Mouse (Mus musculus) erythroblast, adult 5-6 weeks (primary cell): ENCODE data around the gene Mfsd4b4. TPM values are rescaled to one million over a fixed set of nuclear protein-coding genes. Genes with fewer than 3 reads are reported as not detected.
A peak's percentile ranks its signal among the peaks of the same experiment; 100 is the strongest.
"Not testable (repeated sequence)": the region's sequence is repeated elsewhere in the genome, so short reads cannot be mapped to it uniquely, and the experiment has no call there.

ENCODE experiments used
- ATAC-seq: replicated peaks from 2 replicates; pipeline ENCODE4 v1.8.0; 2016; ENCODE audit warnings: moderate number of reproducible peaks, mild to moderate bottlenecking, moderate TSS enrichment, inconsistent platforms; ENCODE audit not compliant: poor library complexity, low FRiP score, severe bottlenecking
- total RNA-seq, 2 experiments: library from RNA; stranded (forward) in 1 of 2; stranded (reverse) in 1 of 2; fragments of 150-400 nt in 1 of 2; fragments of 200-764, 138-1000 nt in 1 of 2; gene quantifications; 2 replicates each; pipeline versions ENCODE4 v1.2.3 to v1.2.4; 2015 to 2017; ENCODE audit warnings: low replicate concordance in 2 of 2

Gene Mfsd4b4
- total RNA-seq (2015; ENCODE audit: low replicate concordance) (not detected in 2 replicates), total RNA-seq (2017; ENCODE audit: low replicate concordance) (0.28 and 1.3 TPM in 2 replicates)

GRCm38 (mm10) chr10:39898874-39899371, at the start of gene Mfsd4b4:
TSS of gene Mfsd4b4 (minus strand) at chr10:39899238.
- peak; percentile 74 for ATAC-seq

- not testable (repeated sequence) for ATAC-seq
These were observed 48.2 kb upstream of the Mfsd4b4 start for GRCm38 (mm10) chr10:39947195-39947594.

- ATAC-seq = no peak
These were observed 37.5 kb upstream of the Mfsd4b4 start for GRCm38 (mm10) chr10:39936553-39936952.

- ATAC-seq = no peak
These were observed 27.6 kb upstream of the Mfsd4b4 start, which contains the start of gene Mfsd4b2 for GRCm38 (mm10) chr10:39926616-39927139. TSS of gene Mfsd4b2 (minus strand) at chr10:39926923.

- ATAC-seq = not testable (repeated sequence)
These were observed 25.5 kb upstream of the Mfsd4b4 start for GRCm38 (mm10) chr10:39924556-39924955.

GRCm38 (mm10) chr10:39912616-39913015, 13.6 kb upstream of the Mfsd4b4 start:
- no peak for ATAC-seq

- ATAC-seq = no peak
These were observed 9.9 kb upstream of the Mfsd4b4 start for GRCm38 (mm10) chr10:39908768-39909441.

GRCm38 (mm10) chr10:39906799-39907658, 8.0 kb upstream of the Mfsd4b4 start:
- ATAC-seq = no peak

- no peak for ATAC-seq
These were observed 5.2 kb upstream of the Mfsd4b4 start for GRCm38 (mm10) chr10:39904191-39904590.

- ATAC-seq = no peak
These were observed 2.5 kb downstream of the Mfsd4b4 start for GRCm38 (mm10) chr10:39896503-39896902.

- ATAC-seq = no peak
These were observed 5.0 kb downstream of the Mfsd4b4 start for GRCm38 (mm10) chr10:39893702-39894697.

- no peak for ATAC-seq
These were observed 10.4 kb downstream of the Mfsd4b4 start for GRCm38 (mm10) chr10:39888621-39889020.

- no peak for ATAC-seq
These were observed 33.5 kb downstream of the Mfsd4b4 start for GRCm38 (mm10) chr10:39865509-39865908.

- ATAC-seq = no peak
These were observed 56.4 kb downstream of the Mfsd4b4 start for GRCm38 (mm10) chr10:39842621-39843020.

Other genes with a start within 250 kb of the Mfsd4b4 start
- 22.2 and 22.5 TPM in 2 replicates for gene Rev3l, start 167.1 kb downstream of the Mfsd4b4 start, total RNA-seq (2015; ENCODE audit: low replicate concordance)
- gene Rev3l, start 167.1 kb downstream of the Mfsd4b4 start, total RNA-seq (2017; ENCODE audit: low replicate concordance) = 19.7 and 23.4 TPM in 2 replicates
- not detected in 2 replicates for gene Mfsd4b2, start 27.7 kb upstream of the Mfsd4b4 start, total RNA-seq (2015; ENCODE audit: low replicate concordance)
- not detected in 2 replicates for gene Mfsd4b2, start 27.7 kb upstream of the Mfsd4b4 start, total RNA-seq (2017; ENCODE audit: low replicate concordance)
- not detected in 2 replicates for gene Mfsd4b3, start 60.9 kb upstream of the Mfsd4b4 start, total RNA-seq (2015; ENCODE audit: low replicate concordance)
- gene Mfsd4b3, start 60.9 kb upstream of the Mfsd4b4 start, total RNA-seq (2017; ENCODE audit: low replicate concordance) = 0.70 TPM in 1 of 2 replicates, not detected in the other
- not detected in 2 replicates for gene Mfsd4b5, start 87.4 kb upstream of the Mfsd4b4 start, total RNA-seq (2015; ENCODE audit: low replicate concordance)
- gene Mfsd4b5, start 87.4 kb upstream of the Mfsd4b4 start, total RNA-seq (2017; ENCODE audit: low replicate concordance) = 0.28 and 0.34 TPM in 2 replicates
- gene Mfsd4b1, start 126.0 kb upstream of the Mfsd4b4 start, total RNA-seq (2015; ENCODE audit: low replicate concordance) = 1.5 TPM in 1 of 2 replicates, not detected in the other
- not detected in 2 replicates for gene Mfsd4b1, start 126.0 kb upstream of the Mfsd4b4 start, total RNA-seq (2017; ENCODE audit: low replicate concordance)
- 440 and 459 TPM in 2 replicates for gene Slc16a10, start 243.0 kb upstream of the Mfsd4b4 start, total RNA-seq (2015; ENCODE audit: low replicate concordance)
- gene Slc16a10, start 243.0 kb upstream of the Mfsd4b4 start, total RNA-seq (2017; ENCODE audit: low replicate concordance) = 461 and 469 TPM in 2 replicates